Mouse (Mus musculus) embryonic facial prominence, embryonic 11.5 days (tissue): ENCODE data around the gene Dusp18. TPM values are rescaled to one million over a fixed set of nuclear protein-coding genes. Genes with fewer than 3 reads are reported as not detected.
A peak's percentile ranks its signal among the peaks of the same experiment; 100 is the strongest.
"Not testable (repeated sequence)": the region's sequence is repeated elsewhere in the genome, so short reads cannot be mapped to it uniquely, and the experiment has no call there.

Experiments
- ATAC-seq: fragments of 200-750 bp; cut with Nextera tagmentation; replicated peaks from 2 replicates; pipeline ENCODE4 v1.8.0; 2017; ENCODE audit warnings: low read depth; ENCODE audit not compliant: insufficient number of reproducible peaks, low FRiP score, low TSS enrichment
- DNase-seq: peaks from one replicate; pipeline ENCODE4 v3.0.0-alpha.2; 2015; ENCODE audit warnings: low spot score
- H3K27ac ChIP-seq: fragments of 300-500 bp; sonication (generic); replicated peaks from 2 replicates; pipeline ENCODE4 v1.5.1; 2014; ENCODE audit warnings: mild to moderate bottlenecking, low read depth, low read length, control low read depth
- H3K27me3 ChIP-seq: fragments of 300-500 bp; sonication (generic); 2 replicates; pipeline ENCODE4 v1.6.1; 2014; ENCODE audit warnings: mild to moderate bottlenecking, low read length, moderate library complexity, mixed read lengths; ENCODE audit not compliant: control insufficient read depth, insufficient read depth
- H3K36me3 ChIP-seq: fragments of 300-500 bp; sonication (generic); replicated peaks from 2 replicates; pipeline ENCODE4 v1.6.1; 2014; ENCODE audit warnings: low read depth, mild to moderate bottlenecking, low read length, moderate library complexity, mixed read lengths; ENCODE audit not compliant: control insufficient read depth, insufficient read depth
- H3K4me1 ChIP-seq: fragments of 300-500 bp; sonication (generic); 2 replicates; pipeline ENCODE4 v1.6.1; 2014; ENCODE audit warnings: low read length, mixed read lengths; ENCODE audit not compliant: control insufficient read depth, insufficient read depth
- H3K4me2 ChIP-seq: fragments of 300-500 bp; sonication (generic); 2 replicates; pipeline ENCODE4 v1.6.1; 2014; ENCODE audit warnings: low read depth, mild to moderate bottlenecking, control low read depth, low read length, moderate library complexity
- H3K4me3 ChIP-seq: fragments of 300-500 bp; sonication (generic); 2 replicates; pipeline ENCODE4 v1.5.1; 2014; ENCODE audit warnings: low read depth, low read length, control low read depth
- H3K9ac ChIP-seq: fragments of 300-500 bp; sonication (generic); replicated peaks from 2 replicates; pipeline ENCODE4 v1.6.1; 2014; ENCODE audit warnings: mild to moderate bottlenecking, control low read depth, low read length
- H3K9me3 ChIP-seq: fragments of 300-500 bp; sonication (generic); replicated peaks from 2 replicates; pipeline ENCODE4 v1.6.1; 2016; ENCODE audit warnings: mild to moderate bottlenecking, low read length, inconsistent platforms, mixed read lengths; ENCODE audit not compliant: control insufficient read depth
- WGBS: fragments of 180-500 bp; shearing (Covaris S2); extraction: QIAGEN DNeasy Blood & Tissue Kit; methylation state at CpG from one replicate; pipeline ENCODE4 v1.1.7; 2014; 5-methylcytosine and 5-hydroxymethylcytosine counted together
- polyA plus RNA-seq: library from polyadenylated mRNA; unstranded; fragments of >200 nt; fragmentation: Nextera tagmentation; extraction: Ambion mirVana; gene quantifications from 2 replicates; pipeline ENCODE4 v1.2.1, GENCODE M21; 2014

Dusp18 gene
- polyA plus RNA-seq, 1 experiment from 2014 or later, result 13.2 TPM

- H3K9me3 ChIP-seq, H3K9ac ChIP-seq, H3K36me3 ChIP-seq, H3K4me3 ChIP-seq, H3K4me1 ChIP-seq, H3K4me2 ChIP-seq, H3K27me3 ChIP-seq, DNase-seq, H3K27ac ChIP-seq, ATAC-seq: not testable (repeated sequence)
- 83% methylated on average over 5 of the region's 6 CpGs for WGBS
These were observed 16.4 kb downstream of the Dusp18 start for GRCm38 (mm10) chr11:3911440-3911839.

DNA sequence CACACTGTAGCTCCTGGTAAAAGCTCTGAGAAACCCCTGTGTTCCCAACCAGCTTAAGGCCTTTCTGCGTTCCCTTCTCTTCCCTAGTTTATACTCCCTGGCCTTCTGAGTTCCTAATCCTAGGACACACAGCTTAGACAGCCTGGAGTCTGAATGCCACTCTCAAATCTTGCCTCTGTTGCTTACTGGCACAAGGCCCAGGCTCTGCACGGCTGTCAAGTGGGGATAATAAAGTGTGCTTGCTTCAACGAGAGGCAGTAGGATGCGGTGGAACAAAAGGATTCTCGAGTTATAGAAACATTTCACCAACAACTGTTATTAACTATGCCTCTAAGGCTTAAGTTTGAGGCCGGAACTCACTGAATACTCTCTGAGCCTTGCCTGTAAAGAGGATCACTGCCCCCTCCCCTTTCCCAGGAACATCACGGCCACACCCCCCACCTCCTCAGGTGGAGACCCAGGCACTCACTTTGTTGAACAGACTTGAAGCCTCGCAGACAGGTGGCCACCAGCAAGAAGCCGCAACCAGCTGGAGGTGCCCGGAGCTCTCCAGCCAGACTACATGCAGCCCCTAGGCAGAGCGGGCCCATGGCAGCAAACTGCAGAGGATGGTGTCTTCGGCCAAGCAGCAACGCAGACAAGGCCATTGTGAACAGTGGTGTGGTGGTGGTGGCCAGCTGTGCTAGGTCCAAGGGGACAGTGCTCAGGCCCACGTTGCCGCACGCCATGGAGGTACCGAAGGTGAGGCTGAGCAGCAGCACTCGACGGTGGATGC, 17.2 kb downstream of the Dusp18 start:
- DNase-seq (no peak), ATAC-seq (0 out of 2 replicates have a peak, but pooled peaks have one; percentile 0)

GRCm38 (mm10) chr11:3912875-3913271, 17.8 kb downstream of the Dusp18 start:
- Histone ChIP-seq H3K4me3 (peak overlapping the region; percentile 53), H3K27me3 (peaks cover 3% of the 10 kb centered on the region), H3K36me3 (no peaks in the 10 kb centered on the region), H3K4me2 (peak overlapping the region; percentile 92), H3K4me1 (peaks cover 3% of the 10 kb centered on the region; the same call in 1 of the 2 replicates), H3K27ac (no peak overlapping the region), H3K9me3 (no peaks in the 10 kb centered on the region), H3K9ac (peak overlapping the region; percentile 60)
- ATAC-seq (peak; percentile 19; the same call in 1 of the 2 replicates), DNase-seq (peak; percentile 15)
- 1% methylated on average over 15 of the region's 16 CpGs for WGBS

More for the DNA sequence above, 17.2 kb downstream of the Dusp18 start:
- peaks cover 3% of the 10 kb centered on the region for H3K27me3 ChIP-seq
- H3K9me3 ChIP-seq, result no peaks in the 10 kb centered on the region
- 30% methylated on average over 19 of the region's 19 CpGs for whole genome bisulfite sequencing
- no peak overlapping the region for H3K27ac ChIP-seq
- peak overlapping the region; percentile 92 for H3K4me2 ChIP-seq
- H3K4me3 ChIP-seq, result peak overlapping the region; percentile 53
- H3K4me1 ChIP-seq, result peaks cover 3% of the 10 kb centered on the region; the same call in 1 of the 2 replicates
- no peaks in the 10 kb centered on the region for H3K36me3 ChIP-seq
- no peak overlapping the region; the same call in 1 of the 2 replicates for H3K9ac ChIP-seq

DNA sequence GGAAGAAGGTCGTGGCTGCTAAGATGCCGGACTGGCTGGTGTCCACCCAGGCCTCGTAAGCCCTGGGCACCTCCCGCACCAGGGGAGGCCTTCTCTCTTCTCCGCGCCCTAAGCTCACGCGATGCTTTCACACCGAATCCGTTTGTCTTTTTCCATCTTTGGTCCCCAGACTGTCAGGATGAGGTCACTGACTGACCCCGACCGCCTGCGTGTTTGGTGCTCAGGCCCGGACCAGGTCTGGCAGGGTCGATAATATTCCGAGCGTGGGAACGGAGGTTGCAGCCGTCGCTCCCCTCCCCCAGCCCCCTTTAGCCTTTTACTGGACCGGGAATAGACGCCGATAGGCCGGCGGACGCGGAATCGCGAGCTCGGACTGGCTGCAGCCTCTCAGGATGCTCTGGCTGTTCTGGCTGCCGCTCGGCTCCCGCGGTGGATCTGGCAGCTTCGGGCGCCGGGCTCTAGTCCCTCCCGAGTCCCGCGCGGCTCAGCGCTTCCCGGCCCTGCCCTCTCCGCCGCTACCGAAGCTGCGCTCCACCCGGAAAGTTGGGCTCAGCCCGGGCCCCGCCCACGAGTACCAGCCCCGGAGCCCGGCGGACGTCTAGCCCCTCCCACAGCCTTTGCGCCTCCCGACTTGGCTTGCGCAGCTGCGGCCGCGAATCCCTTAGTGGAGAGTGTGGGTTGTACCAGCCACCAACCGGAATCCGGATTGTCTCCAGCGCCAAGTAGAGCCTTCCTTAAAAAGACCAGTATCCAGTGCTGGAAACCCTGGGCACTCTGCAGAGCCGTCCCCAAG, 18.5 kb downstream of the Dusp18 start:
- Histone ChIP-seq H3K27me3 (peaks cover 3% of the 10 kb centered on the region), H3K4me1 (peaks cover 3% of the 10 kb centered on the region; the same call in 1 of the 2 replicates), H3K36me3 (no peaks in the 10 kb centered on the region), H3K4me3 (peak overlapping the region; percentile 53), H3K9me3 (no peaks in the 10 kb centered on the region), H3K9ac (peak overlapping the region; percentile 60), H3K4me2 (peak overlapping the region; percentile 92), H3K27ac (peak overlapping the region; percentile 3; the same call in 1 of the 2 replicates)
- peak; percentile 61 for ATAC-seq
- WGBS, result under 1% methylated on average over 59 of the region's 65 CpGs
- peak; percentile 86 for DNase-seq

DNA sequence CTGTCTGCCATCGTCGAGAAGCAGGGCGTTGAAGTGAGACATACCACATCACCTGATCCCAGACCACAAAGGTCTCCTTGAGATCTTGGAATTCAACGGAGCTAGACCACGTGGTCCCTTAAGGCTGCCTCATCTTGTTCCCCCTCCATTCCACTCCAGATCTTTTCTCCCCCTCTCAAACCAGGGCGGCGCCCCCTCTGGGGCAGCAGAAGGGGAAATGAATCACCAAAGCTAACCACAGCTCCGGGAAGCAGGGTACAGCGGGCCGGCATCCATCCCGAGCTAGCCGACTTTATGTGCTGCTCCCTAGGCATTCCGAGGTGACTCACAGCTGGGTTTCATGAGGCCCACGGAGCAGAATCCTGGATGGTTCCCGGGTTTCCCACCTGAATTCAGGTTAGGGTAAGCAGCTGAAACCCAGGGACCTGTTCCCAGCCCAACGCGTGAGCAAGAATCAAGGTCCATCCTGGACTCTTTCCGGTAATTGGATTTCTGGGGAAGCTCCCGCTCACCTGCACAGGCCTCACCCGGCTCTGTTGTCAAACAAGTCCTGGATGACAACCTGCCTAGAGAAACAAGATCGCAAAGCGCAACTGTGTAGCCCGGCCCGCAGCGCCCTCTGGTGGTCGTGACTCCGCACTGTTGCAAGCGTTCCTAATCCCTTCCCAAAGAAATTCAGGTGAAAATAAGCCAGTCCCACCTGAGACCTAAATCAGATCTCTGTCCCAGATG, 19.2 kb downstream of the Dusp18 start, which contains the start of gene Slc35e4:
Slc35e4 (minus strand) TSS at position 556 of the 732 bp plus-strand sequence.
- Histone ChIP-seq H3K9ac (peak within 1 kb of the TSS; percentile 60), H3K4me2 (peak within 1 kb of the TSS; percentile 92), H3K4me3 (peak within 1 kb of the TSS; percentile 53), H3K4me1 (peaks cover 3% of the 10 kb centered on the region; the same call in 1 of the 2 replicates), H3K36me3 (no peaks in the 10 kb centered on the region), H3K27ac (peak within 1 kb of the TSS; percentile 3; the same call in 1 of the 2 replicates), H3K9me3 (no peaks in the 10 kb centered on the region), H3K27me3 (peaks cover 3% of the 10 kb centered on the region)
- peak; percentile 87 for DNase-seq
- peak; percentile 16; the same call in 1 of the 2 replicates for ATAC-seq
- WGBS, result under 1% methylated on average over 28 of the region's 28 CpGs

GRCm38 (mm10) chr11:3918738-3919137, 23.7 kb downstream of the Dusp18 start:
- Histone ChIP-seq H3K4me2 (no peak overlapping the region), H3K27me3 (no peaks in the 10 kb centered on the region), H3K9ac (no peak overlapping the region), H3K4me3 (no peak overlapping the region), H3K27ac (no peak overlapping the region), H3K9me3 (no peaks in the 10 kb centered on the region), H3K4me1 (no peaks in the 10 kb centered on the region), H3K36me3 (no peaks in the 10 kb centered on the region)
- no peak for ATAC-seq
- peak; percentile 33 for DNase-seq
- WGBS, result 67% methylated on average over 1 of the region's 1 CpGs

GRCm38 (mm10) chr11:3920476-3920875, 25.4 kb downstream of the Dusp18 start:
- no peak overlapping the region for H3K9ac ChIP-seq
- H3K4me1 ChIP-seq, result no peaks in the 10 kb centered on the region
- no peaks in the 10 kb centered on the region for H3K36me3 ChIP-seq
- ATAC-seq, result no peak
- WGBS, result 87% methylated on average over 7 of the region's 7 CpGs
- H3K27me3 ChIP-seq, result no peaks in the 10 kb centered on the region
- DNase-seq, result no peak
- no peak overlapping the region for H3K27ac ChIP-seq
- no peak overlapping the region for H3K4me2 ChIP-seq
- H3K4me3 ChIP-seq, result no peak overlapping the region
- no peaks in the 10 kb centered on the region for H3K9me3 ChIP-seq
